Mouse (Mus musculus) testis, adult 2 months (tissue): Measurements from ENCODE around the gene Atg10. TPM values are rescaled to one million over a fixed set of nuclear protein-coding genes. Genes with fewer than 3 reads are reported as not detected.
"Not testable (repeated sequence)": the region's sequence is repeated elsewhere in the genome, so short reads cannot be mapped to it uniquely, and the experiment has no call there.

ENCODE experiments used
- H3K27ac ChIP-seq: fragments of 200-500 bp; 2 replicates; pipeline ENCODE4 v1.5.1; 2012; ENCODE audit warnings: low read depth, low read length; ENCODE audit not compliant: control insufficient read depth, insufficient read depth
- H3K27me3 ChIP-seq: fragments of 200-500 bp; 2 replicates; pipeline ENCODE4 v1.6.1; 2012; ENCODE audit warnings: mild to moderate bottlenecking, low read length, moderate library complexity; ENCODE audit not compliant: control insufficient read depth, insufficient read depth
- H3K36me3 ChIP-seq: fragments of 200-500 bp; 2 replicates; pipeline ENCODE4 v1.6.1; 2012; ENCODE audit warnings: mild to moderate bottlenecking, low read length; ENCODE audit not compliant: control insufficient read depth, insufficient read depth
- H3K4me1 ChIP-seq: fragments of 200-500 bp; 2 replicates; pipeline ENCODE4 v1.6.1; 2012; ENCODE audit warnings: low read length; ENCODE audit not compliant: control insufficient read depth, insufficient read depth
- H3K4me3 ChIP-seq: fragments of 200-500 bp; 2 replicates; pipeline ENCODE4 v1.5.1; 2012; ENCODE audit warnings: low read depth, mild to moderate bottlenecking, low read length, moderate library complexity, mixed read lengths; ENCODE audit not compliant: control insufficient read depth
- CTCF ChIP-seq: fragments of 200-500 bp; IDR thresholded peaks from 2 replicates; pipeline ENCODE4 v1.5.1; 2012; ENCODE audit warnings: low read depth, mild to moderate bottlenecking, inconsistent platforms, low read length, moderate library complexity; ENCODE audit not compliant: control insufficient read depth, insufficient read depth, insufficient replicate concordance
- POLR2A ChIP-seq: fragments of 200-500 bp; IDR thresholded peaks from 2 replicates; pipeline ENCODE4 v1.6.1; 2012; ENCODE audit warnings: low read depth, mild to moderate bottlenecking, inconsistent platforms, low read length, moderate library complexity; ENCODE audit not compliant: control insufficient read depth
- polyA plus RNA-seq: library from polyadenylated mRNA; depleted of rRNA; stranded (reverse); fragments of >200 nt; gene quantifications from 2 replicates; pipeline ENCODE4 v1.2.3, GENCODE M21; 2012

The Atg10 gene
- polyA plus RNA-seq, 1 experiment = 1.1 TPM

DNA sequence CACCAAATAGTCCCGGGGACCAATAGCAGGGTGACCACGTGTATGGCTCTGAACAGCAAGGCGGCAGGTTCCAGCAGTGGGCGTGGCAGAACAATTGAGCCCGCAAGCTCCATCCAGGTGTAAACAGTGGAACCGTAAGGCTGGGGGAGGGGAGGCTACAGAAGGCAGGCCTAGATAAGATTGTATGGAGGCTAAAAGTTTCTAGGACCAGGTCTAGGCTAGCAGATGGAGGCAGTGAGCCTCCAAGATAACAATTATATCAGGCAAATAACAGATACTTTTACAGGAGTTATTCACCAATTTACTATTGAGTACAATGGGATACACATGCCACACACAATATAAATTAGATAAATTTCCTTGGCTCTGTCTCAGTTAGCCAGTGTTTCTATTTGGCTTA, 284.6 kb downstream of the Atg10 start:
- H3K4me1 ChIP-seq = no peaks in the 10 kb centered on the region
- H3K36me3 ChIP-seq = no peaks in the 10 kb centered on the region
- H3K4me3 ChIP-seq = no peak overlapping the region
- TF ChIP-seq POLR2A (no peak), CTCF (no peak)
- no peaks in the 10 kb centered on the region for H3K27me3 ChIP-seq
- no peak overlapping the region for H3K27ac ChIP-seq

- Histone ChIP-seq H3K4me3 (no peak overlapping the region), H3K27me3 (no peaks in the 10 kb centered on the region), H3K27ac (no peak overlapping the region), H3K36me3 (no peaks in the 10 kb centered on the region), H3K4me1 (no peaks in the 10 kb centered on the region)
- no peak for TF ChIP-seq CTCF
- TF ChIP-seq POLR2A = no peak
These were observed 287.9 kb downstream of the Atg10 start for GRCm38 (mm10) chr13:90935852-90936251.

DNA sequence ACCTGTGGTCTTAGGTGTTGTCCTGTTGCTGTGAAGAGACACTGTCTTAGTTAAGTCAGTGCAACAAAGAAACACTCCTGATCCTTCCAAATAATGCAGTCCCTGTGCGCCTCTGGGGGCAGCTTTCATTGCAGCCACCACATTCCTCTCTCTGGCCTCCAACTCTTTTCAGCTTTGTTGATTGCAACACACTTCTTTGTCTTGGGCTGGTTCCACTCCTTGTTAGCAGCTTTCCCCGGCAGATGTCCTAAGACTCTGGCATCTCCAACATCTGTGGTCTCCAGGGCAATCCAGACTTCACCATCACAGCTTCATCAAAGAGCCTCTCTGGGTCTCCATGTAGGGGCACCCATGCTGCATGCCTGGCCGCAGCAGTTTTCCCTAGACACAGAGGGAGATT, 290.5 kb downstream of the Atg10 start:
- Histone ChIP-seq H3K36me3 (no peaks in the 10 kb centered on the region), H3K27me3 (no peaks in the 10 kb centered on the region), H3K27ac (no peak overlapping the region), H3K4me1 (no peaks in the 10 kb centered on the region), H3K4me3 (no peak overlapping the region)
- TF ChIP-seq POLR2A (no peak), CTCF (no peak)

- Histone ChIP-seq H3K4me1 (no peaks in the 10 kb centered on the region), H3K36me3 (no peaks in the 10 kb centered on the region)
- TF ChIP-seq CTCF (no peak), POLR2A (no peak)
These were observed 293.9 kb downstream of the Atg10 start for GRCm38 (mm10) chr13:90929847-90930246.

GRCm38 (mm10) chr13:90928266-90928665, 295.5 kb downstream of the Atg10 start:
- H3K27me3 ChIP-seq, H3K4me3 ChIP-seq, H3K27ac ChIP-seq, H3K4me1 ChIP-seq, H3K36me3 ChIP-seq: not testable (repeated sequence)

More at GRCm38 (mm10) chr13:90929847-90930246, 293.9 kb downstream of the Atg10 start:
- H3K27ac ChIP-seq = no peak overlapping the region
- no peak overlapping the region for H3K4me3 ChIP-seq
- H3K27me3 ChIP-seq = no peaks in the 10 kb centered on the region

- no peaks in the 10 kb centered on the region for H3K27me3 ChIP-seq
- H3K36me3 ChIP-seq = no peaks in the 10 kb centered on the region
- H3K27ac ChIP-seq = no peak overlapping the region
- no peak overlapping the region for H3K4me3 ChIP-seq
- no peaks in the 10 kb centered on the region for H3K4me1 ChIP-seq
- TF ChIP-seq POLR2A = no peak
- no peak for TF ChIP-seq CTCF
These were observed 296.7 kb downstream of the Atg10 start for GRCm38 (mm10) chr13:90926938-90927633.

DNA sequence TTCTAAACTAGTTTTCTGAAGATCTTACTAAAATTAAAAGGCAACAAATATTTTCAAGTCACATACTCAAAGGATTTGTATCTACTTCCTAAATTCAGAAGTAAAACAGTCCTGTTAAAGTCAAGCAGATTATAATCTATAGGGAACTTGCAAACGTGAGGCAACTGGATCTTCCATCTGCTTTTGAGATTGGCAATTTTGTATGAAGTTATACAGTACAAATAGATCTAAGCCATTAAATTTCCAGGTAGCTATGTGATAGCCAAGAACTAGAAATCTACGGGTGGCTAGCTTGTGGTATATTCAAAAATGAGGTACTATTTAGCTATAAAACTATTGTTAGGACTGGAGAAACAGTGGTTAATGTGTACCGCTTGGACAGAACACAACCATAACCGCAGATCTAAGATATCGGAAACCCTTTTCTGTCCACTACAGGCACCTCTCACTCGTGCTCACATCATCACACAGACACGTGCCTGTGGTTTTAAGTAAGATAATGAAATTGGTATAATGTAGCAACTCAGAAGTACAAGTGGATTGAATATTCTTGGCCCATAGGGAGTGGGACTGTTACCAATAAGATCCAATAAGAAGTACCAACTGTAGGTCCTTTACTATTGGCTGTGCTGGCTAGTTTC, 297.5 kb downstream of the Atg10 start:
- H3K36me3 ChIP-seq = no peaks in the 10 kb centered on the region
- no peaks in the 10 kb centered on the region for H3K4me1 ChIP-seq
- H3K27ac ChIP-seq = no peak overlapping the region
- H3K27me3 ChIP-seq = no peaks in the 10 kb centered on the region
- no peak overlapping the region for H3K4me3 ChIP-seq
- no peak for TF ChIP-seq CTCF
- TF ChIP-seq POLR2A = no peak
